Mouse (Mus musculus): ENCODE data around the gene Ccdc18. TPM values are rescaled to one million over a fixed set of nuclear protein-coding genes. Genes with fewer than 3 reads are reported as not detected.

Ccdc18 gene
- total RNA-seq, 1 experiment = 9.8 TPM

- Histone ChIP-seq H3K4me1 (ENCODE audit: control insufficient read depth in 2 of 2, insufficient read depth in 2 of 2, low read length in 2 of 2, poor library complexity in 1 of 2) (no peaks in the 10 kb centered on the region), H3K36me3 (ENCODE audit: control insufficient read depth, insufficient read depth, low read length, poor library complexity, severe bottlenecking) (no peaks in the 10 kb centered on the region), H3K27ac (ENCODE audit: insufficient read depth, low read depth, low read length, poor library complexity, severe bottlenecking) (no peak overlapping the region), H3K9ac (ENCODE audit: insufficient read depth, low read depth, low read length, poor library complexity, severe bottlenecking) (no peak overlapping the region), H3K4me3 (ENCODE audit: insufficient read depth in 1 of 2, low read depth in 1 of 2, low read length in 2 of 2, poor library complexity in 1 of 2, severe bottlenecking in 1 of 2) (no peak overlapping the region), H3K9me3 (ENCODE audit: control insufficient read depth, insufficient read depth, low read depth, low read length) (no peaks in the 10 kb centered on the region)
- in situ Hi-C loops (cut with MboI; ENCODE audit: low sequenced_read_pairs in 2 of 2, unreplicated experiment in 2 of 2) = no loop called here
- no peak for TF ChIP-seq MAFK (IDR thresholded peaks at IDR 0.05; ENCODE audit: insufficient read depth, low read depth, low read length)
- no peak for TF ChIP-seq ZC3H11A (IDR thresholded peaks at IDR 0.05; ENCODE audit: borderline replicate concordance, low read depth, low read length)
- no peak for TF ChIP-seq CHD2 (IDR thresholded peaks at IDR 0.05; ENCODE audit: low read depth, low read length)
- TF ChIP-seq HCFC1 (IDR thresholded peaks at IDR 0.05; ENCODE audit: borderline replicate concordance, insufficient read depth, low read length) = no peak
- no peak for TF ChIP-seq ZNF384 (IDR thresholded peaks at IDR 0.05; ENCODE audit: low read depth, low read length)
- DNase-seq (ENCODE audit: low read depth, low spot score) = no peak
These were observed 51.4 kb downstream of the Ccdc18 start for GRCm38 (mm10) chr5:108184050-108184449.

- no peaks in the 10 kb centered on the region for H3K4me1 ChIP-seq (ENCODE audit: control insufficient read depth in 2 of 2, insufficient read depth in 2 of 2, low read length in 2 of 2, poor library complexity in 1 of 2)
- H3K27ac ChIP-seq (ENCODE audit: insufficient read depth, low read depth, low read length, poor library complexity, severe bottlenecking) = no peak overlapping the region
- H3K9me3 ChIP-seq (ENCODE audit: control insufficient read depth, insufficient read depth, low read depth, low read length) = no peaks in the 10 kb centered on the region
- no peak overlapping the region for H3K4me3 ChIP-seq (ENCODE audit: insufficient read depth in 1 of 2, low read depth in 1 of 2, low read length in 2 of 2, poor library complexity in 1 of 2, severe bottlenecking in 1 of 2)
- no peak for DNase-seq (ENCODE audit: low read depth, low spot score)
- H3K36me3 ChIP-seq (ENCODE audit: control insufficient read depth, insufficient read depth, low read length, poor library complexity, severe bottlenecking) = no peaks in the 10 kb centered on the region
- in situ Hi-C loops (cut with MboI; ENCODE audit: low sequenced_read_pairs in 2 of 2, unreplicated experiment in 2 of 2) = no loop called here
- TF ChIP-seq CHD2 (IDR thresholded peaks at IDR 0.05; ENCODE audit: low read depth, low read length) (no peak), MAFK (IDR thresholded peaks at IDR 0.05; ENCODE audit: insufficient read depth, low read depth, low read length) (no peak), ZNF384 (IDR thresholded peaks at IDR 0.05; ENCODE audit: low read depth, low read length) (no peak), ZC3H11A (IDR thresholded peaks at IDR 0.05; ENCODE audit: borderline replicate concordance, low read depth, low read length) (no peak), HCFC1 (IDR thresholded peaks at IDR 0.05; ENCODE audit: borderline replicate concordance, insufficient read depth, low read length) (no peak)
- no peak overlapping the region for H3K9ac ChIP-seq (ENCODE audit: insufficient read depth, low read depth, low read length, poor library complexity, severe bottlenecking)
These were observed 56.3 kb downstream of the Ccdc18 start for GRCm38 (mm10) chr5:108188967-108189366.

- Histone ChIP-seq H3K9me3 (ENCODE audit: control insufficient read depth, insufficient read depth, low read depth, low read length) (no peaks in the 10 kb centered on the region; the same call in 1 of the 2 replicates), H3K36me3 (ENCODE audit: control insufficient read depth, insufficient read depth, low read length, poor library complexity, severe bottlenecking) (no peaks in the 10 kb centered on the region), H3K4me3 (ENCODE audit: insufficient read depth in 1 of 2, low read depth in 1 of 2, low read length in 2 of 2, poor library complexity in 1 of 2, severe bottlenecking in 1 of 2) (no peak overlapping the region), H3K27ac (ENCODE audit: insufficient read depth, low read depth, low read length, poor library complexity, severe bottlenecking) (no peak overlapping the region), H3K4me1 (ENCODE audit: control insufficient read depth in 2 of 2, insufficient read depth in 2 of 2, low read length in 2 of 2, poor library complexity in 1 of 2) (no peaks in the 10 kb centered on the region), H3K9ac (ENCODE audit: insufficient read depth, low read depth, low read length, poor library complexity, severe bottlenecking) (no peak overlapping the region)
- DNase-seq (ENCODE audit: low read depth, low spot score) = peak; percentile 9
- in situ Hi-C loops (cut with MboI; ENCODE audit: low sequenced_read_pairs in 2 of 2, unreplicated experiment in 2 of 2) = no loop called here
- no peak for TF ChIP-seq MAFK (IDR thresholded peaks at IDR 0.05; ENCODE audit: insufficient read depth, low read depth, low read length)
- TF ChIP-seq CHD2 (IDR thresholded peaks at IDR 0.05; ENCODE audit: low read depth, low read length) = no peak
- no peak for TF ChIP-seq HCFC1 (IDR thresholded peaks at IDR 0.05; ENCODE audit: borderline replicate concordance, insufficient read depth, low read length)
- no peak for TF ChIP-seq ZC3H11A (IDR thresholded peaks at IDR 0.05; ENCODE audit: borderline replicate concordance, low read depth, low read length)
- TF ChIP-seq ZNF384 (IDR thresholded peaks at IDR 0.05; ENCODE audit: low read depth, low read length) = no peak
These were observed 73.3 kb downstream of the Ccdc18 start for GRCm38 (mm10) chr5:108206008-108206407.

GRCm38 (mm10) chr5:108211512-108211911 lies 78.8 kb downstream of the Ccdc18 start:
- Histone ChIP-seq H3K27ac (ENCODE audit: insufficient read depth, low read depth, low read length, poor library complexity, severe bottlenecking) (no peak overlapping the region), H3K4me1 (ENCODE audit: control insufficient read depth in 2 of 2, insufficient read depth in 2 of 2, low read length in 2 of 2, poor library complexity in 1 of 2) (no peaks in the 10 kb centered on the region), H3K4me3 (ENCODE audit: insufficient read depth in 1 of 2, low read depth in 1 of 2, low read length in 2 of 2, poor library complexity in 1 of 2, severe bottlenecking in 1 of 2) (no peak overlapping the region), H3K36me3 (ENCODE audit: control insufficient read depth, insufficient read depth, low read length, poor library complexity, severe bottlenecking) (no peaks in the 10 kb centered on the region), H3K9ac (ENCODE audit: insufficient read depth, low read depth, low read length, poor library complexity, severe bottlenecking) (no peak overlapping the region), H3K9me3 (ENCODE audit: control insufficient read depth, insufficient read depth, low read depth, low read length) (no peaks in the 10 kb centered on the region; the same call in 1 of the 2 replicates)
- no peak for DNase-seq (ENCODE audit: low read depth, low spot score)
- in situ Hi-C loops (cut with MboI; ENCODE audit: low sequenced_read_pairs in 2 of 2, unreplicated experiment in 2 of 2) = no loop called here
- no peak for TF ChIP-seq CHD2 (IDR thresholded peaks at IDR 0.05; ENCODE audit: low read depth, low read length)
- TF ChIP-seq HCFC1 (IDR thresholded peaks at IDR 0.05; ENCODE audit: borderline replicate concordance, insufficient read depth, low read length) = no peak
- TF ChIP-seq ZC3H11A (IDR thresholded peaks at IDR 0.05; ENCODE audit: borderline replicate concordance, low read depth, low read length) = no peak
- no peak for TF ChIP-seq MAFK (IDR thresholded peaks at IDR 0.05; ENCODE audit: insufficient read depth, low read depth, low read length)
- TF ChIP-seq ZNF384 (IDR thresholded peaks at IDR 0.05; ENCODE audit: low read depth, low read length) = no peak

- Histone ChIP-seq H3K9me3 (ENCODE audit: control insufficient read depth, insufficient read depth, low read depth, low read length) (no peaks in the 10 kb centered on the region), H3K9ac (ENCODE audit: insufficient read depth, low read depth, low read length, poor library complexity, severe bottlenecking) (no peak overlapping the region), H3K4me1 (ENCODE audit: control insufficient read depth in 2 of 2, insufficient read depth in 2 of 2, low read length in 2 of 2, poor library complexity in 1 of 2) (no peaks in the 10 kb centered on the region), H3K36me3 (ENCODE audit: control insufficient read depth, insufficient read depth, low read length, poor library complexity, severe bottlenecking) (no peaks in the 10 kb centered on the region), H3K27ac (ENCODE audit: insufficient read depth, low read depth, low read length, poor library complexity, severe bottlenecking) (no peak overlapping the region), H3K4me3 (ENCODE audit: insufficient read depth in 1 of 2, low read depth in 1 of 2, low read length in 2 of 2, poor library complexity in 1 of 2, severe bottlenecking in 1 of 2) (no peak overlapping the region)
- in situ Hi-C loops (cut with MboI; ENCODE audit: low sequenced_read_pairs in 2 of 2, unreplicated experiment in 2 of 2) = no loop called here
- TF ChIP-seq HCFC1 (IDR thresholded peaks at IDR 0.05; ENCODE audit: borderline replicate concordance, insufficient read depth, low read length) (no peak), MAFK (IDR thresholded peaks at IDR 0.05; ENCODE audit: insufficient read depth, low read depth, low read length) (no peak), ZC3H11A (IDR thresholded peaks at IDR 0.05; ENCODE audit: borderline replicate concordance, low read depth, low read length) (no peak), CHD2 (IDR thresholded peaks at IDR 0.05; ENCODE audit: low read depth, low read length) (no peak), ZNF384 (IDR thresholded peaks at IDR 0.05; ENCODE audit: low read depth, low read length) (no peak)
- no peak for DNase-seq (ENCODE audit: low read depth, low spot score)
These were observed 82.3 kb downstream of the Ccdc18 start for GRCm38 (mm10) chr5:108214928-108215327.
